In genomic region chr5:52113851-52114731, GRCm38 (mm10) we compare ENCODE assay signal across 9 mouse cellular contexts.
DNase-seq lines count a peak whose midpoint lies in the region; ATAC-seq and TF ChIP-seq lines count a peak whose summit lies in the region.
"Had no signal": no experiment of that assay in that cellular context is flagged by ENCODE, and none has a peak within 500 bp of the region (broad histone marks: within the 10 kb centered on the region; RNA-seq: fewer than 3 reads in every experiment).

No protein-coding gene starts in this region.

- peak overlapping the region; percentile 61 for H3K4me3 ChIP-seq in forebrain, embryonic 15.5 days
- peak overlapping the region; percentile 67 for H3K4me3 ChIP-seq in neural tube, embryonic 12.5 days

- no peak for TF ChIP-seq POLR2A in brain, embryonic 14.5 days (IDR thresholded peaks at IDR 0.05; ENCODE audit: borderline replicate concordance, extremely low read depth, insufficient read depth, insufficient read length, poor library complexity, severe bottlenecking)

- intact Hi-C loops in left cerebral cortex, postnatal 4 days (cut with DNase I), result loop anchor here (5.0 to 10.0 kb wide), 2 partner anchors 411 to 1362 kb away; no protein-coding TSS in a partner anchor

- WGBS in forebrain, embryonic 15.5 days, result under 1% methylated on average over 49 of the region's 54 CpGs
- under 1% methylated on average over 54 of the region's 54 CpGs for WGBS in neural tube, embryonic 12.5 days

- peak overlapping the region; percentile 100 for H3K4me2 ChIP-seq in forebrain, embryonic 15.5 days (replicated peaks)
- H3K4me2 ChIP-seq in neural tube, embryonic 12.5 days (replicated peaks), result peak overlapping the region; percentile 100

- ATAC-seq in forebrain, embryonic 15.5 days (replicated peaks), result peak; percentile 34; the same call in 1 of the 2 replicates
- peak; percentile 11; the same call in 1 of the 2 replicates for ATAC-seq in neural tube, embryonic 12.5 days (ENCODE audit: low FRiP score, low read depth)

- no peaks in the 10 kb centered on the region for H3K9me3 ChIP-seq in forebrain, embryonic 15.5 days
- no peaks in the 10 kb centered on the region for H3K9me3 ChIP-seq in neural tube, embryonic 12.5 days

- H3K36me3 ChIP-seq in forebrain, embryonic 15.5 days, result no peaks in the 10 kb centered on the region
- no peaks in the 10 kb centered on the region for H3K36me3 ChIP-seq in neural tube, embryonic 12.5 days
- H3K36me3 ChIP-seq: G1E had no signal

- peaks cover 18% of the 10 kb centered on the region; the same call in 1 of the 2 replicates for H3K27me3 ChIP-seq in forebrain, embryonic 15.5 days
- peaks cover 52% of the 10 kb centered on the region for H3K27me3 ChIP-seq in neural tube, embryonic 12.5 days (replicated peaks)

- no peak overlapping the region for H3K27ac ChIP-seq in forebrain, embryonic 15.5 days (replicated peaks)
- H3K27ac ChIP-seq in neural tube, embryonic 12.5 days, result no peak overlapping the region

- DNase-seq in heart, adult 11 months, result peak; percentile 86
- no peak for DNase-seq in heart, adult 9 months (ENCODE audit: low spot score in 2 of 2)
- DNase-seq in brain, embryonic 14.5 days (ENCODE audit: low read depth), result peak; percentile 68
- peak; percentile 44 for DNase-seq in induced T-regulatory cell, adult 2 months (ENCODE audit: low read depth)
- DNase-seq in left cerebral cortex, postnatal 4 days, result peak; percentile 21
- DNase-seq in ovary, postnatal 10 days (ENCODE audit: low spot score), result no peak

- peak overlapping the region; percentile 60 for H3K9ac ChIP-seq in forebrain, embryonic 15.5 days (replicated peaks)
- H3K9ac ChIP-seq in neural tube, embryonic 12.5 days, result peak overlapping the region; percentile 70

- no peak for TF ChIP-seq CTCF in brain, embryonic 14.5 days (IDR thresholded peaks at IDR 0.05; ENCODE audit: borderline replicate concordance, extremely low read depth, insufficient read depth, insufficient read length)

- peaks cover 51% of the 10 kb centered on the region for H3K4me1 ChIP-seq in forebrain, embryonic 15.5 days
- H3K4me1 ChIP-seq in neural tube, embryonic 12.5 days, result peaks cover 24% of the 10 kb centered on the region

Comparison
In these comparisons a context has a peak if more than half of its experiments do, and no peak if none do; other contexts are left out.
1. DNase-seq: peak in heart, adult 11 months (single experiment), brain, embryonic 14.5 days (single experiment), induced T-regulatory cell, adult 2 months (single experiment) and left cerebral cortex, postnatal 4 days (single experiment); none in heart, adult 9 months (0 of 2) and ovary, postnatal 10 days (single experiment).